Mouse (Mus musculus): ENCODE results near the gene Kcnh3. TPM values are rescaled to one million over a fixed set of nuclear protein-coding genes. Genes with fewer than 3 reads are reported as not detected.
A peak's percentile ranks its signal among the peaks of the same experiment; 100 is the strongest.

Gene Kcnh3
- polyA plus RNA-seq, 1 experiment from 2014 or later: 0.66 TPM

- H3K4me2 ChIP-seq (ENCODE audit: low read depth, low read length): no peak overlapping the region
- H3K36me3 ChIP-seq (ENCODE audit: control insufficient read depth, insufficient read depth, low read length): peaks cover 12% of the 10 kb centered on the region
- no peaks in the 10 kb centered on the region; the same call in 1 of the 2 replicates for H3K9me3 ChIP-seq (replicated peaks; ENCODE audit: control insufficient read depth, low read length)
- WGBS: 84% methylated on average over 11 of the region's 11 CpGs
- ATAC-seq (ENCODE audit: insufficient read depth, low FRiP score): no peak
- no peaks in the 10 kb centered on the region for H3K4me1 ChIP-seq (ENCODE audit: control insufficient read depth, insufficient read depth, low read length)
- no peak overlapping the region for H3K27ac ChIP-seq (ENCODE audit: low read length)
- no peak overlapping the region for H3K4me3 ChIP-seq (replicated peaks; ENCODE audit: low read length)
- H3K27me3 ChIP-seq (ENCODE audit: control insufficient read depth, insufficient read depth, low read length): peaks cover 8% of the 10 kb centered on the region
- H3K9ac ChIP-seq (ENCODE audit: low read length): no peak overlapping the region
These were observed 8.8 kb upstream of the Kcnh3 start for GRCm38 (mm10) chr15:99215741-99216463.

DNA sequence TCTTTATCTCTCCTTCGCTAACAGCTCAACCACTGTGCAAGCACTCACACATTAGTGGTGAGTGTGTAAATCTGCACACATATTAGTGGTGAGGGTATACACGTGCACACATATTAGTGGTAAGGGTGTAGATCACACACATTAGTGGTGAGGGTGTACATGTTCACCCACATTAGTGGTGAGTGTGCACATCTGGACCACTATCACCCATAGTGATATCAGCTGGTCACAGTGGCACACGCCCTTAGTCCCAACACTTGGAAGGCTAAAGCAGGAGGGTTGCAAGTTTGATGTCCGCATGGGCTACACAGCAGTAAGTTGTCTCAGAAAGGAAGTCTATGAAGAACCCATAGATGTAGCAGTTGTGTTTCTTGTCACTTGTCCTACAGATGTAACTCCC, 7.0 kb upstream of the Kcnh3 start:
- ATAC-seq (ENCODE audit: insufficient read depth, low FRiP score): no peak
- H3K4me3 ChIP-seq (replicated peaks; ENCODE audit: low read length): no peak overlapping the region
- WGBS: 87% methylated on average over 4 of the region's 4 CpGs
- peaks cover 26% of the 10 kb centered on the region for H3K27me3 ChIP-seq (ENCODE audit: control insufficient read depth, insufficient read depth, low read length)
- no peaks in the 10 kb centered on the region for H3K4me1 ChIP-seq (ENCODE audit: control insufficient read depth, insufficient read depth, low read length)
- H3K36me3 ChIP-seq (ENCODE audit: control insufficient read depth, insufficient read depth, low read length): peaks cover 10% of the 10 kb centered on the region; the same call in 1 of the 2 replicates
- no peak overlapping the region for H3K9ac ChIP-seq (ENCODE audit: low read length)
- H3K9me3 ChIP-seq (replicated peaks; ENCODE audit: control insufficient read depth, low read length): no peaks in the 10 kb centered on the region; the same call in 1 of the 2 replicates
- no peak overlapping the region for H3K27ac ChIP-seq (ENCODE audit: low read length)
- H3K4me2 ChIP-seq (ENCODE audit: low read depth, low read length): no peak overlapping the region

DNA sequence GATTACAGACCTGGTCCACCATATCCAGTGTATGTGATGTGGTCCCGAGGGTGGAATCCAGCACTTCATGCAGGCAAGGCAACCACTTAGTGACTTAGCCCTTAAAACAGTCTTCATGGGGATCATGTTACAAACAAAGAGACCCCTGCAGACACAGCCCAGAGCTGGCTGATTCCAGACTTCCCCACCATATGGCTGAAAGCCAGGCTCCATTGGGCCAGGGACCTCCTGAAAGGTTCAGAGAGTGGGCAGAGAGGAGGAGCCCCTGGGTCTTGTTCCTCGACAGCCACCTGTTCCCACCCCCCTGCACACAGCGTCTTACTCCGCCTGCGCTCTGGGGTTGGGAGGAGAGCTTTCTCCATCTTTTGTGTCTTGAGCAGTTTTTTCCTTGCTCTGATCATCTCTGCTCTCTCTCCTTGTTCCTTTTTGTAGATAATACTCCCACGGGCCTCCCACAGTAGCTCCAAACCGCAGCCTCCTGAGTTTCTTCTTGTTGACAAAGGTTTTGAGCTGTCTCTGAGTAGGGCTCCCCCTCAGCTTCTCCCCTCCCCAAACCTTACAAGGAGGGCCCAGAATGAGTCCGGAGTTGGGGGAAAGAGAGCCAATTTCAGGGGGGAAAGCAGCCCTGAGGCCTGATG, 3.2 kb upstream of the Kcnh3 start:
- Histone ChIP-seq H3K4me3 (replicated peaks; ENCODE audit: low read length) (no peak overlapping the region), H3K27ac (ENCODE audit: low read length) (no peak overlapping the region), H3K9ac (ENCODE audit: low read length) (no peak overlapping the region), H3K4me2 (ENCODE audit: low read depth, low read length) (no peak overlapping the region), H3K4me1 (ENCODE audit: control insufficient read depth, insufficient read depth, low read length) (peaks cover 17% of the 10 kb centered on the region), H3K9me3 (replicated peaks; ENCODE audit: control insufficient read depth, low read length) (no peaks in the 10 kb centered on the region), H3K27me3 (ENCODE audit: control insufficient read depth, insufficient read depth, low read length) (peaks cover 57% of the 10 kb centered on the region), H3K36me3 (ENCODE audit: control insufficient read depth, insufficient read depth, low read length) (no peaks in the 10 kb centered on the region)
- ATAC-seq (ENCODE audit: insufficient read depth, low FRiP score): no peak
- 13% methylated on average over 8 of the region's 8 CpGs for WGBS

DNA sequence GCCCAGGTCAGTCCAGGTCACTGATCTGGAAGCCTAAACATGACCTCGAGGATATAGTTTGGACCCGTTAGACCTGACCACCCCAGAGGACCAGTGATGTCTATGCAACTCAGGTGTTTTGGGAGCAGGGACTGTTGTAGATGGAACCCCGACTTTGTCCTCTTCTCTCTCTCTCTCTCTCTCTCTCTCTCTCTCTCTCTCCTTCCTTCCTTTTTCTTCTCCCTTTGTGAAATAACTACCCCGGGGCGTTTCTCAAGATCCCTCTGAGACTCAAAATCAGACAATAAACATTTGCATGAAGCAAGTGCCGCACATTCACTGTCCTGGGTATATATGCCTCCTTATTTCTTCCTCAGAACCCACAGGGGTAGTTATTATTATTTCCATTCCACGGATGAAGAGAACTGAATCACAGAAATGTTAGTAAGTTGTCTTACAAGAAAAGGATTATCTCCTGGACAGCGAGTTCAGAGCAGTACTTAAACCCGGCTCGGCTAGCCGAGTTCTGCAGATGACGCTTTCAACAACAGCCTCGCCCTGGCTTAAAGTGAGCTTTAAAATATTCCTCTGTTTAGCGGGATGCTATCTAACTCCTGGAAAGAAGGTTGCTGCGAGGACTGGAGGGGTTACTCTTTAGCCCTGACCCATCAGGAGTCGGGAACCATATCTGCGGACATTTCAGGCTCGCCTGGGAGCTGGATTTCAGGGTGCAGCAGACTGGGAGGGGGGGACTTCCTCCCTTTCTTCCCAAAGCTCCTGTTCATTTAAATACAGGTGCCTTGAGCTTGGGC, 1.7 kb upstream of the Kcnh3 start:
- Histone ChIP-seq H3K27me3 (ENCODE audit: control insufficient read depth, insufficient read depth, low read length) (peaks cover 68% of the 10 kb centered on the region), H3K4me1 (ENCODE audit: control insufficient read depth, insufficient read depth, low read length) (peaks cover 17% of the 10 kb centered on the region), H3K4me3 (replicated peaks; ENCODE audit: low read length) (peak overlapping the region; percentile 44), H3K9ac (ENCODE audit: low read length) (no peak overlapping the region), H3K9me3 (replicated peaks; ENCODE audit: control insufficient read depth, low read length) (no peaks in the 10 kb centered on the region), H3K4me2 (ENCODE audit: low read depth, low read length) (peak overlapping the region; percentile 65), H3K36me3 (ENCODE audit: control insufficient read depth, insufficient read depth, low read length) (no peaks in the 10 kb centered on the region), H3K27ac (ENCODE audit: low read length) (no peak overlapping the region)
- 6% methylated on average over 18 of the region's 18 CpGs for WGBS
- ATAC-seq (ENCODE audit: insufficient read depth, low FRiP score): no peak

GRCm38 (mm10) chr15:99223585-99224207, 965 bp upstream of the Kcnh3 start:
- Histone ChIP-seq H3K4me2 (ENCODE audit: low read depth, low read length) (peak overlapping the region; percentile 65), H3K9me3 (replicated peaks; ENCODE audit: control insufficient read depth, low read length) (no peaks in the 10 kb centered on the region), H3K27ac (ENCODE audit: low read length) (no peak overlapping the region), H3K4me1 (ENCODE audit: control insufficient read depth, insufficient read depth, low read length) (peaks cover 17% of the 10 kb centered on the region), H3K9ac (ENCODE audit: low read length) (peak overlapping the region; percentile 59), H3K4me3 (replicated peaks; ENCODE audit: low read length) (peak overlapping the region; percentile 44), H3K27me3 (ENCODE audit: control insufficient read depth, insufficient read depth, low read length) (peaks cover 73% of the 10 kb centered on the region), H3K36me3 (ENCODE audit: control insufficient read depth, insufficient read depth, low read length) (no peaks in the 10 kb centered on the region)
- under 1% methylated on average over 45 of the region's 46 CpGs for WGBS
- ATAC-seq (ENCODE audit: insufficient read depth, low FRiP score): no peak

GRCm38 (mm10) chr15:99225081-99225810, 585 bp downstream of the Kcnh3 start:
- WGBS: 2% methylated on average over 22 of the region's 22 CpGs
- Histone ChIP-seq H3K4me2 (ENCODE audit: low read depth, low read length) (peak overlapping the region; percentile 65), H3K4me1 (ENCODE audit: control insufficient read depth, insufficient read depth, low read length) (peaks cover 17% of the 10 kb centered on the region), H3K9me3 (replicated peaks; ENCODE audit: control insufficient read depth, low read length) (no peaks in the 10 kb centered on the region), H3K27ac (ENCODE audit: low read length) (no peak overlapping the region), H3K36me3 (ENCODE audit: control insufficient read depth, insufficient read depth, low read length) (no peaks in the 10 kb centered on the region), H3K27me3 (ENCODE audit: control insufficient read depth, insufficient read depth, low read length) (peaks cover 78% of the 10 kb centered on the region), H3K4me3 (replicated peaks; ENCODE audit: low read length) (peak overlapping the region; percentile 44), H3K9ac (ENCODE audit: low read length) (no peak overlapping the region)
- 0 out of 2 replicates have a peak, but pooled peaks have one; percentile 19 for ATAC-seq (ENCODE audit: insufficient read depth, low FRiP score)

DNA sequence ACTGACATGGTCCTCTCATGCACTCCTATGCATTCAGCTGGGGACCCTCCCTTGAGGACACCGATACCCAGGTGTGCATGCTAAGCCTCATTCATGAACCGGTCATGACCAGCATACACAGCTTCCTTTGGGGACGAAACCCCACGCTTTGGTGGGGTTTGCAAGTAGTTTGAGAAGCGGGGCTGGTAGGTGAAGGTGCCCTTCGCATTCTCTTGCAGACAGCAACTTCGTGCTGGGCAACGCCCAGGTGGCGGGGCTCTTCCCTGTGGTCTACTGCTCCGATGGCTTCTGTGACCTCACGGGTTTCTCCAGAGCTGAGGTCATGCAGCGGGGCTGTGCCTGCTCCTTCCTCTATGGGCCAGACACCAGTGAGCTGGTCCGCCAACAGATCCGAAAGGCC, 1.4 kb downstream of the Kcnh3 start:
- H3K9me3 ChIP-seq (replicated peaks; ENCODE audit: control insufficient read depth, low read length): no peaks in the 10 kb centered on the region
- H3K27ac ChIP-seq (ENCODE audit: low read length): no peak overlapping the region
- WGBS: 23% methylated on average over 14 of the region's 14 CpGs
- H3K27me3 ChIP-seq (ENCODE audit: control insufficient read depth, insufficient read depth, low read length): peaks cover 75% of the 10 kb centered on the region
- H3K4me2 ChIP-seq (ENCODE audit: low read depth, low read length): no peak overlapping the region; the same call in 1 of the 2 replicates
- H3K4me3 ChIP-seq (replicated peaks; ENCODE audit: low read length): no peak overlapping the region
- no peak overlapping the region for H3K9ac ChIP-seq (ENCODE audit: low read length)
- no peaks in the 10 kb centered on the region for H3K36me3 ChIP-seq (ENCODE audit: control insufficient read depth, insufficient read depth, low read length)
- H3K4me1 ChIP-seq (ENCODE audit: control insufficient read depth, insufficient read depth, low read length): peaks cover 17% of the 10 kb centered on the region
- no peak for ATAC-seq (ENCODE audit: insufficient read depth, low FRiP score)

DNA sequence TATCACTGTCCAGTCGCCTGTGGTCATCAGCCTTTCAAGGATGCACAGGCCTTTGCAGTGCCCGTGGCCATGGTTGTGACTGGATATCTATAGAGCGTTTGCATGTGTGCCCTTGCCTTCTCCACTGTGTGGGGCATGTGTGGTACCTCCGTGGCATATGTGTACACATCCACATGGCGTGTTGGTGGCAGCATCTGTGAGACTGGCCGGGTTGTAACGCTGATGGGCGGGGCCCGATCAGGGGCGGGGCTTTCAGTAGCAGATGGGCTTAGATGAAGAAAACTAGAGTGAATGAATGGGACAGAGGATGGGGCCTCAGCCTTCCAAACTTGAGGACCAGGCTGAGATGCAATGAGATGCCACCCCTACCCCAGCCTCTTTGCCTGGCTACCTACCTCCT, 7.3 kb downstream of the Kcnh3 start:
- no peak overlapping the region for H3K4me2 ChIP-seq (ENCODE audit: low read depth, low read length)
- H3K27me3 ChIP-seq (ENCODE audit: control insufficient read depth, insufficient read depth, low read length): peaks cover 27% of the 10 kb centered on the region
- no peaks in the 10 kb centered on the region; the same call in 1 of the 2 replicates for H3K4me1 ChIP-seq (ENCODE audit: control insufficient read depth, insufficient read depth, low read length)
- WGBS: 61% methylated on average over 10 of the region's 10 CpGs
- no peaks in the 10 kb centered on the region for H3K36me3 ChIP-seq (ENCODE audit: control insufficient read depth, insufficient read depth, low read length)
- ATAC-seq (ENCODE audit: insufficient read depth, low FRiP score): no peak
- H3K4me3 ChIP-seq (replicated peaks; ENCODE audit: low read length): no peak overlapping the region
- no peaks in the 10 kb centered on the region for H3K9me3 ChIP-seq (replicated peaks; ENCODE audit: control insufficient read depth, low read length)
- no peak overlapping the region for H3K9ac ChIP-seq (ENCODE audit: low read length)
- no peak overlapping the region for H3K27ac ChIP-seq (ENCODE audit: low read length)

Measured in stomach, embryonic 16.5 days (tissue).